Mouse (Mus musculus) heart, postnatal 0 days (tissue): ENCODE results near the gene Slc2a9.

Experiments
- CTCF ChIP-seq: IDR thresholded peaks from 2 replicates; pipeline ENCODE4 v1.5.1; 2016; ENCODE audit warnings: antibody characterized with exemption, control low read depth, low read depth
- EP300 ChIP-seq: IDR thresholded peaks from 2 replicates; pipeline ENCODE4 v1.6.1; 2016; ENCODE audit warnings: antibody characterized with exemption, low read depth

- TF ChIP-seq EP300 (no peak), CTCF (no peak)
Observed at GRCm38 (mm10) chr5:38499316-38499811, 3.6 kb downstream of the Slc2a9 start.
